Mouse (Mus musculus): ENCODE results near the gene Slc35c1.

DNA sequence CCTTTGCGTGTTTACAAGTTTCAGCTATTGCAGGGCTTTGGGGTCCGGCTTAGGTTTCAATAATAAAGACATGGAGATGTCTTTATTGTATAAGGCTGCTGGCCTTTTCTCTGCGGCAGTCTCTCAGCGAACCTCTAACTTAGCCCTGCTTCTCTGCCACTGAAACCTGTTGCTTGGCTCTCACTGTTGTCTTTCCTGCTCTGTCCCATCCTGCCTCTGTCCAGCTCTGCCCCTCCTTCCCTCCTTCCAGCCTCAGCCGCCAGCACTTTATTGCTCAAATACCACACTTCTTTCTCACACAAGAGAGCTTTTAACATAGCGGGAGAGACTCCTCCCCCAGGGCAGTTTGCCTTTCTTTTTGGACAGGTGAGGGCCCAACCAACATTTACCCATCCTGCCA, 19.9 kb downstream of the Slc35c1 start:
- TF ChIP-seq CTCF (IDR thresholded peaks at IDR 0.05; ENCODE audit: insufficient read depth, low read length) = no peak
- no peak for TF ChIP-seq POLR2A (IDR thresholded peaks at IDR 0.05; ENCODE audit: borderline replicate concordance, extremely low read depth, low read depth, low read length)
